Mouse (Mus musculus) urinary bladder, postnatal 10 days (tissue): ENCODE results near the gene Kcnv2.

ENCODE experiments used
- DNase-seq: peaks from one replicate; pipeline ENCODE4 v3.0.0; 2022; ENCODE audit warnings: low spot score

The Kcnv2 gene

GRCm38 (mm10) chr19:27366113-27366746 is 43.8 kb downstream of the Kcnv2 start:
- no peak for DNase-seq

GRCm38 (mm10) chr19:27369461-27370135 is 47.2 kb downstream of the Kcnv2 start:
- DNase-seq = no peak

GRCm38 (mm10) chr19:27370174-27370573 is 47.8 kb downstream of the Kcnv2 start:
- no peak for DNase-seq

- no peak for DNase-seq
Observed at GRCm38 (mm10) chr19:27370784-27371183, 48.4 kb downstream of the Kcnv2 start.

- no peak for DNase-seq
Observed at GRCm38 (mm10) chr19:27379712-27380401, 57.5 kb downstream of the Kcnv2 start.

- no peak for DNase-seq
Observed at GRCm38 (mm10) chr19:27382131-27382530, 59.7 kb downstream of the Kcnv2 start.

- no peak for DNase-seq
Observed at GRCm38 (mm10) chr19:27383266-27383665, 60.9 kb downstream of the Kcnv2 start.

- DNase-seq = no peak
Observed at GRCm38 (mm10) chr19:27385304-27385703, 62.9 kb downstream of the Kcnv2 start.
